Mouse (Mus musculus) left cerebral cortex, postnatal 14 days (tissue): Measurements from ENCODE around the gene Crebzf. TPM values are rescaled to one million over a fixed set of nuclear protein-coding genes. Genes with fewer than 3 reads are reported as not detected.

Experiments
- DNase-seq, 2 experiments: peaks; one replicate each; pipeline ENCODE4 v3.0.0; 2021 to 2022; ENCODE audit warnings: low spot score in 2 of 2, mixed read lengths in 1 of 2
- intact Hi-C: fragments of 180-260 bp; cut with DNase I; formaldehyde crosslinking; loops from one replicate; pipeline ENCODE4 v1.15.1; 2025
- total RNA-seq, 2 experiments: library from RNA; stranded (reverse); gene quantifications; 2 replicates each; pipeline ENCODE4 v1.2.3; 2021

Crebzf gene
- total RNA-seq, 2 experiments from 2014 or later = 71.4 to 83.7 TPM

DNA sequence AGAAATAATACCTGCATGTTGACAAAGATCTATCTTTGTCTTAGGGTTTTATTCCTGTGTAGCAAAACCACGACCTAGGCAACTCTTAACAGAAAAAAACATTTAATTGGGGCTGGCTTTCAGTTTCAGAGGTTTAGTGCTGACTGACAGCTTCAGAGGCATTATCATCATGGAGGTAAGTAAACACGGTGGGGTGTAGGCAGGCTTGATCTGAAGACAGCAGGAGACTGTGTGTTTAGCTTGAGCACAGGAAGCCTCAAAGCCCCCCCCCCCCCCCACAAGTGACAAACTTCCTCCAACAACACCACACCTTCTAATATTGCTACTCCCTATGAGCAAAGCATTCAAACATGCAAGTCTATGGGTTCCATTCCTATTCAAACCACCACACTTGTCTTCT, 31.0 kb downstream of the Crebzf start:
- no peak for DNase-seq
- intact Hi-C loops = no loop called here

GRCm38 (mm10) chr7:90475793-90476312, 33.3 kb downstream of the Crebzf start, which contains the start of gene Tmem126b:
TSS of gene Tmem126b (minus strand) at chr7:90476001.
- intact Hi-C loops = no loop called here

DNA sequence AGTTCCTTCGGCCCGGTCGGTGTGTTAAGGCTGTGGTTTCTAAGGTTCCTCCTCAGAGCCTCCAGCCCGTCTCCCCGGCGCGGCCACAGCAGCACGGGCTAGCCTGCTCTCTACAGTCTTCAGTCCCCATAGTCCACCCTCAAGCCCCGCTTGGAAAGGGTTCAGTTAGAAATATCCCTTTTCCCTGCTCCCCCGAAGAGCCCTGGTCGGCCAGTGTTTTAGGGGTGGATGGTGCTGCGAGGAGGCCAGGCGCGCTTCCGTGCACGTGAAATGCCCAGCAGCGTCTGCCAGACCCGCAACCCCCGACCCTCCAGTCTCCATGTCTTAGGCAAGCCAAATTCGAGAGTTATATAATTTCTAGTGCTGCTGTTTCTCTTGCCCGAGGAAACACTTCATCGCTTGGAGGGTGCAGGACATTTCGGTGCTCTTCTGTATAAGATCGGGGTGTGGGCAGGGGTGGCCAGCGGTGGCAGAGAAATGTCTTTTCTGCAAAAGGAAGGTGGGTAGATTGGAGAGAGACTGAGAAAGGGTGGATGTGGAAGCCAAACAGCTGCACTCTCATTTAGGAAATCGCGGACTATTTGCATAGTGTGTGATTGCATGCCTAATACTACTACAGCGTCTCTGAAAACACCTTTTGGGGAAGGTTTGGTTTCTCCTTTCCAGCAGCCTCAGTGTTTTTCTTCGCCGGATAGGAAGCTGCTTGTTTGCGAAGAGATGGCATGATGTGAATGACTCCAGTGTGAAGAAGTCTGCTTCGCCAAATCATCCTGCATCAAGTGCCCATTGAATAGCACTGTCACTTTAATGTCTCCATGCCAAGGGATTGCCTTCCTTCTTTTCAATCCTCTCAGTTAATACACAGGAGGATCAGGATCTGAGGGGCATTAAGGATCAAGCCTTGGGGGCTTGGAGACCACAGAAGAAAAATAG, 34.0 kb downstream of the Crebzf start, which contains the start of gene Dlg2:
Gene Dlg2, plus strand, starts transcription at position 360 of the 933 bp plus-strand sequence.
- DNase-seq = peak; percentile 50 to 66
- intact Hi-C loops = no loop called here

More at GRCm38 (mm10) chr7:90475793-90476312, 33.3 kb downstream of the Crebzf start, which contains the start of gene Tmem126b:
- DNase-seq = peak; percentile 98

GRCm38 (mm10) chr7:90482607-90483006, 40.1 kb downstream of the Crebzf start:
- intact Hi-C loops = no loop called here
- no peak for DNase-seq

Other genes starting within 250 kb of the Crebzf start
- not detected for gene Ccdc83, start 177.0 kb upstream of the Crebzf start, total RNA-seq
- gene Sytl2, start 140.5 kb upstream of the Crebzf start, total RNA-seq = 10 to 100 TPM; 76.9 to 77.1 TPM
- gene Ccdc89, start 16.2 kb upstream of the Crebzf start, total RNA-seq = under 1 TPM; 0.22 to 0.42 TPM
- gene Tmem126a, start 14.5 kb downstream of the Crebzf start, total RNA-seq = 10 to 100 TPM; 39.8 to 44.5 TPM
- 10 to 100 TPM; 19.5 to 20.7 TPM for gene Tmem126b, start 33.3 kb downstream of the Crebzf start, total RNA-seq
- 100 to 1,000 TPM; 394 to 431 TPM for gene Dlg2, start 33.9 kb downstream of the Crebzf start, total RNA-seq